Mouse (Mus musculus) MEL (cell line): ENCODE results near the gene Fscn2. TPM values are rescaled to one million over a fixed set of nuclear protein-coding genes. Genes with fewer than 3 reads are reported as not detected.

Experiments used
- DNase-seq: peaks from one replicate; pipeline ENCODE4 v3.0.0; 2011; ENCODE audit warnings: low read depth, low spot score
- H3K27ac ChIP-seq: 2 replicates; pipeline ENCODE4 v1.5.1; 2012; ENCODE audit warnings: low read depth, mild to moderate bottlenecking, control low read depth, low read length, moderate library complexity; ENCODE audit not compliant: control insufficient read depth
- H3K27me3 ChIP-seq, 2 experiments: fragments of 150-350 bp in 1 of 2; sonication (generic) in 1 of 2; 2 replicates each; pipeline ENCODE4 v1.6.1; 2012; ENCODE audit warnings: low read length in 2 of 2, mild to moderate bottlenecking in 2 of 2, improper control_type of control experiment in 1 of 2, moderate library complexity in 1 of 2; ENCODE audit not compliant: insufficient read depth in 2 of 2, control insufficient read depth in 1 of 2
- H3K36me3 ChIP-seq, 2 experiments: 2 replicates each; pipeline ENCODE4 v1.6.1; 2012 to 2014; ENCODE audit warnings: low read length in 2 of 2, improper control_type of control experiment in 1 of 2, inconsistent platforms in 1 of 2, mild to moderate bottlenecking in 1 of 2; ENCODE audit not compliant: insufficient read depth in 2 of 2, control insufficient read depth in 1 of 2
- H3K4me1 ChIP-seq, 2 experiments: fragments of 150-350 bp in 1 of 2; sonication (generic) in 1 of 2; 2 replicates each; pipeline ENCODE4 v1.6.1; 2012; ENCODE audit warnings: low read length in 2 of 2, improper control_type of control experiment in 1 of 2, mild to moderate bottlenecking in 1 of 2; ENCODE audit not compliant: insufficient read depth in 2 of 2, control insufficient read depth in 1 of 2
- H3K4me3 ChIP-seq, 2 experiments: fragments of 150-350 bp in 1 of 2; sonication (generic) in 1 of 2; 2 replicates each; pipeline ENCODE4 v1.5.1; 2012; ENCODE audit warnings: low read depth in 2 of 2, low read length in 2 of 2, mild to moderate bottlenecking in 2 of 2, moderate library complexity in 2 of 2, control low read depth in 1 of 2, improper control_type of control experiment in 1 of 2; ENCODE audit not compliant: control insufficient read depth in 1 of 2, insufficient read depth in 1 of 2
- H3K79me2 ChIP-seq: 2 replicates; pipeline ENCODE4 v1.6.1; 2012; ENCODE audit warnings: mild to moderate bottlenecking, low read length, moderate library complexity; ENCODE audit not compliant: control insufficient read depth, poor library complexity, insufficient read depth
- H3K9ac ChIP-seq: 2 replicates; pipeline ENCODE4 v1.6.1; 2012; ENCODE audit warnings: low read depth, mild to moderate bottlenecking, control low read depth, low read length, moderate library complexity; ENCODE audit not compliant: control insufficient read depth, poor library complexity, severe bottlenecking
- H3K9me3 ChIP-seq: fragments of 150-350 bp; sonication (generic); replicated peaks from 2 replicates; pipeline ENCODE4 v1.6.1; 2012; ENCODE audit warnings: mild to moderate bottlenecking, low read length, improper control_type of control experiment, moderate library complexity; ENCODE audit not compliant: insufficient read depth
- CHD2 ChIP-seq: IDR thresholded peaks from 2 replicates; pipeline ENCODE4 v1.6.1; 2011; ENCODE audit warnings: low read length, improper control_type of control experiment
- CTCF ChIP-seq, 3 experiments: IDR thresholded peaks in 2 of 3; conservative IDR thresholded peaks in 1 of 3; 2 replicates each; pipeline ENCODE4 v1.5.1; 2011 to 2012; ENCODE audit warnings: low read length in 3 of 3, low read depth in 2 of 3, mild to moderate bottlenecking in 2 of 3, improper control_type of control experiment in 1 of 3, inconsistent platforms in 1 of 3, mixed read lengths in 1 of 3, moderate library complexity in 1 of 3; ENCODE audit not compliant: control insufficient read depth in 1 of 3, insufficient read depth in 1 of 3, poor library complexity in 1 of 3, severe bottlenecking in 1 of 3
- ELF1 ChIP-seq: IDR thresholded peaks from 2 replicates; pipeline ENCODE4 v1.6.1; 2014; ENCODE audit warnings: low read depth, mild to moderate bottlenecking, inconsistent platforms, low read length, improper control_type of control experiment, moderate library complexity
- GATA1 ChIP-seq: IDR thresholded peaks from 2 replicates; pipeline ENCODE4 v1.6.1; 2011; ENCODE audit warnings: low read depth, low read length, improper control_type of control experiment
- HCFC1 ChIP-seq: IDR thresholded peaks from 2 replicates; pipeline ENCODE4 v1.6.1; 2012; ENCODE audit warnings: low read depth, mild to moderate bottlenecking, inconsistent platforms, low read length, improper control_type of control experiment, moderate library complexity
- MAZ ChIP-seq: IDR thresholded peaks from 2 replicates; pipeline ENCODE4 v1.6.1; 2012; ENCODE audit warnings: low read depth, mild to moderate bottlenecking, inconsistent platforms, low read length, improper control_type of control experiment
- MXI1 ChIP-seq: IDR thresholded peaks from 2 replicates; pipeline ENCODE4 v1.6.1; 2011; ENCODE audit warnings: mild to moderate bottlenecking, low read depth, low read length, improper control_type of control experiment
- NELFE ChIP-seq: IDR thresholded peaks from 2 replicates; pipeline ENCODE4 v1.6.1; 2011; ENCODE audit warnings: low read depth, low read length, improper control_type of control experiment
- RAD21 ChIP-seq: IDR thresholded peaks from 2 replicates; pipeline ENCODE4 v1.6.1; 2011; ENCODE audit warnings: mild to moderate bottlenecking, low read depth, low read length, improper control_type of control experiment
- SIN3A ChIP-seq: IDR thresholded peaks from 2 replicates; pipeline ENCODE4 v1.6.1; 2012; ENCODE audit warnings: low read length, improper control_type of control experiment, inconsistent platforms
- TBP ChIP-seq: IDR thresholded peaks from 2 replicates; pipeline ENCODE4 v1.8.0; 2011; ENCODE audit warnings: low read depth, low read length, improper control_type of control experiment
- USF1 ChIP-seq: IDR thresholded peaks from 2 replicates; pipeline ENCODE4 v1.6.1; 2014; ENCODE audit warnings: low read depth, mild to moderate bottlenecking, inconsistent platforms, low read length, improper control_type of control experiment, moderate library complexity
- USF2 ChIP-seq, 2 experiments: IDR thresholded peaks; 2 replicates each; pipeline ENCODE4 v1.6.1; 2011 to 2012; ENCODE audit warnings: improper control_type of control experiment in 2 of 2, low read length in 2 of 2, borderline replicate concordance in 1 of 2, inconsistent platforms in 1 of 2, low read depth in 1 of 2, mild to moderate bottlenecking in 1 of 2; ENCODE audit not compliant: insufficient read depth in 1 of 2
- ZC3H11A ChIP-seq: IDR thresholded peaks from 2 replicates; pipeline ENCODE4 v1.6.1; 2012; ENCODE audit warnings: low read depth, mild to moderate bottlenecking, inconsistent platforms, low read length, improper control_type of control experiment
- ZNF384 ChIP-seq: IDR thresholded peaks from 2 replicates; pipeline ENCODE4 v1.6.1; 2012; ENCODE audit warnings: low read depth, mild to moderate bottlenecking, inconsistent platforms, low read length, improper control_type of control experiment
- polyA plus RNA-seq, 2 experiments: library from polyadenylated mRNA; stranded (reverse) in 1 of 2; unstranded in 1 of 2; fragments of >175 nt in 1 of 2; fragments of >200 nt in 1 of 2; gene quantifications; 2 replicates each; pipeline versions ENCODE4 v1.2.1 to v1.2.4; 2012; ENCODE audit warnings: low replicate concordance in 2 of 2, low read depth in 1 of 2; ENCODE audit not compliant: insufficient read length in 2 of 2, insufficient read depth in 1 of 2, missing spikeins in 1 of 2
- total RNA-seq: library from RNA; depleted of rRNA; stranded (reverse); fragments of 300-350 nt; gene quantifications from 2 replicates; pipeline ENCODE4 v1.2.3, GENCODE M21; 2012

The Fscn2 gene
- total and polyA plus RNA-seq, 3 experiments = 0.61 to 0.62 TPM; not detected in 1

GRCm38 (mm10) chr11:120320156-120320555, 41.2 kb upstream of the Fscn2 start:
- H3K27ac ChIP-seq = no peak overlapping the region
- TF ChIP-seq SIN3A (no peak), CHD2 (no peak), MXI1 (no peak), GATA1 (no peak), ZNF384 (no peak), USF2 (IDR thresholded peaks at IDR 0.05; ENCODE audit: borderline replicate concordance in 1 of 2, insufficient read depth in 1 of 2, low read depth in 1 of 2, low read length in 2 of 2) (no peak), HCFC1 (no peak), TBP (no peak), NELFE (no peak), ELF1 (no peak)
- TF ChIP-seq, all 39 proteins: peak for 0
- Histone ChIP-seq H3K79me2 (peaks cover 2% of the 10 kb centered on the region; the same call in 1 of the 2 replicates), H3K9me3 (no peaks in the 10 kb centered on the region), H3K27me3 (no peaks in the 10 kb centered on the region), H3K36me3 (peaks cover 0 to 5% of the 10 kb centered on the region in 2 experiments; a peak in 2 of 4 replicates), H3K4me1 (peaks cover 2 to 9% of the 10 kb centered on the region in 2 experiments; a peak in 3 of 4 replicates), H3K9ac (no peak overlapping the region), H3K4me3 (no peak overlapping the region)
- no peak for DNase-seq

- DNase-seq = no peak
- Histone ChIP-seq H3K27ac (no peak overlapping the region), H3K36me3 (peaks cover 0 to 6% of the 10 kb centered on the region in 2 experiments; a peak in 2 of 4 replicates), H3K9ac (no peak overlapping the region), H3K4me1 (peaks cover 3 to 12% of the 10 kb centered on the region in 2 experiments; a peak in 3 of 4 replicates), H3K4me3 (no peak overlapping the region), H3K27me3 (no peaks in the 10 kb centered on the region), H3K79me2 (no peaks in the 10 kb centered on the region), H3K9me3 (no peaks in the 10 kb centered on the region)
- TF ChIP-seq TBP = no peak
- no peak for TF ChIP-seq USF1
- no peak for TF ChIP-seq MAZ
Measured at GRCm38 (mm10) chr11:120335431-120336021, 25.8 kb upstream of the Fscn2 start.

GRCm38 (mm10) chr11:120337447-120337846, 23.9 kb upstream of the Fscn2 start:
- H3K27me3 ChIP-seq = no peaks in the 10 kb centered on the region
- H3K27ac ChIP-seq = no peak overlapping the region
- no peaks in the 10 kb centered on the region for H3K9me3 ChIP-seq
- peak; percentile 60 for DNase-seq
- H3K36me3 ChIP-seq = peaks cover 0 to 6% of the 10 kb centered on the region in 2 experiments; a peak in 2 of 4 replicates
- H3K79me2 ChIP-seq = no peaks in the 10 kb centered on the region
- H3K4me1 ChIP-seq = peaks cover 3 to 12% of the 10 kb centered on the region in 2 experiments; a peak in 3 of 4 replicates
- TF ChIP-seq ZC3H11A (no peak), RAD21 (peak; percentile 46), CTCF (IDR thresholded peaks at IDR 0.05 in 2 of 3, conservative IDR thresholded peaks at IDR 0.05 in 1 of 3; ENCODE audit: control insufficient read depth in 1 of 3, insufficient read depth in 1 of 3, low read depth in 2 of 3, low read length in 3 of 3, poor library complexity in 1 of 3, severe bottlenecking in 1 of 3) (peak in 2 of 3 experiments; percentile 44 to 55; a peak in 4 of 6 replicates), MAZ (no peak)
- TF ChIP-seq, all 39 proteins: peak for 2
- H3K9ac ChIP-seq = no peak overlapping the region
- no peak overlapping the region for H3K4me3 ChIP-seq
